Mouse (Mus musculus): Measurements from ENCODE around the gene Vangl1.
"Not testable (repeated sequence)": the region's sequence is repeated elsewhere in the genome, so short reads cannot be mapped to it uniquely, and the experiment has no call there.

Gene Vangl1

DNA sequence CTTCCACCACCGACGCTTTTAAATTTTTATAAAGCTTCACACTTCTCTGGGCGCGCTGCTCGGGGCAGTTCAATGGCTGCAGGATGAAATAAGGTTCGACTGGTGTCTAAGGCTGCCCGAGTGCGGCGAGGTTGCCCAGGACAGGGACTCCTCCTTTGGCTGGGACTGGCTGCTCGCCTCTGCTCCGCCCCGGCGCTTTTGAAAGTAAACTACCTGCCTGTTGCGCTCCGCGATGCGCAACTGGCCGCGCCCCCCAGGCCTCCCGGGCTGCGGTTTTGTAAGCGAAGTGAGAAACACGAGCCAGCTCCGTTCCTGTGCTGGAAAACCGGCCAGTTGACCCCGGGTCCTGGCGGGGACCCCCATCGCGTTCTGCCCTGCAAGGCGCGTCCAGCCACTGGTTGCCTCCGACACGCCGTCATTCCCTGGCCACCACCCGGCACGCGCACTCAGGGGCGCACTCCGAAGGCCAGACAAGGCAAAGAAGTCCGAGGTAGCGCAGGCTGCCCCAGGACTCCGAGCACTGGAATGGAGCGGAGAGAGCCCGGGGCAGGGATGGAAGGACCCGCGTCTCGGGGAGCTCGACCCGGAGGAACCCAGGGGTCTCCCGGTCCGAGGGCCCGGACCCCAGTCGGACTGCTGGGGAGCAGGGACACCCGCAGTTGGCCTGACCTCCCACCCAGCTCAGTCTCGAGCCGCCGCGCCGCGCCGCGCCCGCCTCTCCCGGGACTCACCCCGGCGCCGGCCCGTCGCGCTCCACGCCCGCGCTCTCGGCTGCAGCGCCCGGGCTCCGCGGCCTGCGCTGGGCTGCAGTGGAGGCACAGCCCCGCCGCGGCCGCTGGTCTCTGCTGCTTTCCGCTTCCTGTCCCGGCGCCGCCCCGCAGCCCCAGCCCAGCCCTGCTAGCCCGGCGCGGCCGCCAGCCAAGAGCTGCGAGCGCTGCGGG is at the start of gene Vangl1:
Gene Vangl1 (minus strand): TSS at position 913 of the 941 bp plus-strand sequence.
- DNase-seq (ENCODE audit: low read depth, low spot score), result no peak

DNA sequence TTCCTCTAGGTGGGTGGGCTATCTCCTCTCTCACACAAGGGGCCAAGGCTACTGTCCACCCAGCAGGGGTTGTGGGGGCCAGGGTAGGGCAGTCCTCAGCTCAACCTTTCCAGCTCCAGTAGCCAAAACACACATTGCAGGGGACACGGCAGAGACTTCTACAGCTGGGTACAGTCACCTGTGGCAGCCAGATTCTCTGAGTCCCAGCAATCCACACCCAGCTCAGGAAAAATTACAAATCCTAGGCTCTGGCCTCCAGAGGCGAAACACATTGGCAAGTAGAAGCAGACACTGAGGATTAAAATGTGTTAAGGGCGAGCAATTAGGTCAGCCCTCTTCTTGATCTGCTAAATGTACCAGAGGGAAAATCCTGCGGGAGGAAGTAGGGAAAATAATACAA is 49.1 kb upstream of the Vangl1 start:
- no peak for DNase-seq (ENCODE audit: low read depth, low spot score)

DNA sequence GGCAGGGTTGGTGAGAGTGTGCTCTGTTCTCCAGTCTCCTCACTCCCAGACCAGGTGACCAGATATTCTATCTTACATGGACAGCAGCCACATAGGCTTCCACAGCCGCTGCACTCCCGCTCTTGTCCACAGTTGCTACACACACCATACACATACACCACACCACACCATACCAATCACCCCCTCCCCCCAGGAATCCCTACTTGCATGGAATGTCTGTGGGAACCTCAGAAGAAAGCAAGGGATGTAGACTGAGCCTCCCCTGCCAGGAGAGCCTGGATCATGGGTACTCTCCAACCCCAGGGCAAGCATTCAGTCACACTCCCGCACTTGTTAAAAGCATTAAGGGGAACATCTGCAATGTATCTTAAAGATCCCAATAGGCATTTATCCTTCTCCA is 48.4 kb upstream of the Vangl1 start:
- DNase-seq (ENCODE audit: low read depth, low spot score), result no peak

DNA sequence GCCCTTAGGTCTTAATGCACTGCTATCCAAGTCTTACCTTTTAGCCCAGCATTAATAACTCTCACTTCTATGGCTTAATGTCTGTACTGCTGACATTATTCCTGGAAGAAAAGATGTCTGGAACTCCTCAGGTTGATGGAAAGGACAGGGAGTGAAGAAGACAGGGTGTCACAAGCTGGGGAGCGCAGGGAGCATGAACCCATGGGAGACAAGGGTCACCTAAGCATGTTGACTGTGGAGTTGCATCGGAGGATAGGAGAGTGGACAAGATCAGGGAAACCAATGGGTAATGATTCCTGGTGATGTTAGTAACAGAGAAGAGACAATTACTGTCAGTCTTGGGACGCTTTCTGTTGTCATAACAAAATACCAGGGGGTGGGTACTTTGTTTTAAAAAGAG is 46.4 kb upstream of the Vangl1 start:
- no peak for DNase-seq (ENCODE audit: low read depth, low spot score)

DNA sequence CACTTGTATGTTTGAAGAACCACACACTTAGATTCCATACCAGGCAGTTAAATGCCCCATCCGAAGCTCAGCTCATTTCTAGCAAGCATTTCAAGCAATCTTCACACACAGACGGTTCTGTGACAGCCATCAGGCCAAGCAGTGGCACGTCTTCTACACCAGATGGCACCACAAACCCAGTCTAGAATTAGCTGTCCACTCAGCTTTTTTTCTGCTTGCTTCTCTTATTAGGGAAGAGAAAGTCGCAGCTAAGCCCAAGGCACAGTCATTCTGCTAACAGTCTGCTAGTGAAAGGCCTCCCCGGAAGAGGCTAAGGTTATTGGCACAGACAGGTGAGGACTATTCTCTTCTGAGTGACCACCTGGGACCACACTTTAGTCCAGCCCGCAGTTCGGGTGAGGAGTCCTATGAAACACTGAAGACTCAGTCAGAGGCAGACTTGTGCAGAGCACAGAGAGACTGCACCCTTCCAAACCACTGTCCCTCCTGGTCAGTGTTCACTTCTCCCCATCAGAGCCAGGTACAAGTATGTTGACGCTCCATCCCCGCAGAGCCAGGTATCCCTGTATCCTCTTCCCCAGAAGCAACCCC is 45.0 kb upstream of the Vangl1 start:
- DNase-seq (ENCODE audit: low read depth, low spot score), result peak; percentile 38

DNA sequence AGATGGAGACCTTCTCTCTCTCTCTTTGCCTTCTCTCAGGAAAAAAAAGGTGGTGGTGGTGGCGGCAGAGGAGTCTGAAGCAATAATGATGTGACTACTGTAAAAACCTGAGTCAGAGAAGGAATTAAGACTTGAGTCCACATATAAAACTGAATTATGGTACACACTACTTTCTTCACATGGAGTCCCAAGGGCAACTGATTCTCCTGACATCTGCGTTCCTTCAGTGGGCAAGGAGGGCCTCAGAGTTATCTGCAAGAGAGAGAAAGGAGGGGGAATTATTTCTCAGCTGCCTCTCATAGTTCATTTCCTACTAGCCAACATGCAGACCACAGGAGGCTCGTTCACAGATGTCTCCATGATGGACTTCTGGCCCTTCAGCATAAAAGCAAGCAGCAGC is 40.1 kb upstream of the Vangl1 start:
- DNase-seq (ENCODE audit: low read depth, low spot score), result no peak

DNA sequence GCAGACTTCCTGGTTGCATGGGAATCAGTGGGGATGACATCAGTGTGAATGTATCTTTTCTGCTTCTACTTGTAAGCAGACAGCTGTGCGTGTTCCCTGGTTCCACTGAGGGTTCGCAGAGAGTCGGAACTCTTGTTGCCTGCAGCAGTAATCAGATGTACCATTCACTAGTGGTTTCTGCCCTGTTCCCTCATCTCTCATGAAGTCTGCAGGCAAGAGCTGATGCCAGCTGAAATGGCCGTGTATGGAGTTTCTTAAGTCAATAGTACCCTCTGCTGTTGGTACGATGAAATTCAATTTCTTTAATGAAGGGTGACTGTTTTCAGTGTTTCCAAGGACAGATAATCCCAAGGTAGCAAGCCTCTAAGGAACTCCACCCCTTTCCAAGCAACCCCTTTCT is 38.4 kb upstream of the Vangl1 start:
- peak; percentile 44 for DNase-seq (ENCODE audit: low read depth, low spot score)

DNA sequence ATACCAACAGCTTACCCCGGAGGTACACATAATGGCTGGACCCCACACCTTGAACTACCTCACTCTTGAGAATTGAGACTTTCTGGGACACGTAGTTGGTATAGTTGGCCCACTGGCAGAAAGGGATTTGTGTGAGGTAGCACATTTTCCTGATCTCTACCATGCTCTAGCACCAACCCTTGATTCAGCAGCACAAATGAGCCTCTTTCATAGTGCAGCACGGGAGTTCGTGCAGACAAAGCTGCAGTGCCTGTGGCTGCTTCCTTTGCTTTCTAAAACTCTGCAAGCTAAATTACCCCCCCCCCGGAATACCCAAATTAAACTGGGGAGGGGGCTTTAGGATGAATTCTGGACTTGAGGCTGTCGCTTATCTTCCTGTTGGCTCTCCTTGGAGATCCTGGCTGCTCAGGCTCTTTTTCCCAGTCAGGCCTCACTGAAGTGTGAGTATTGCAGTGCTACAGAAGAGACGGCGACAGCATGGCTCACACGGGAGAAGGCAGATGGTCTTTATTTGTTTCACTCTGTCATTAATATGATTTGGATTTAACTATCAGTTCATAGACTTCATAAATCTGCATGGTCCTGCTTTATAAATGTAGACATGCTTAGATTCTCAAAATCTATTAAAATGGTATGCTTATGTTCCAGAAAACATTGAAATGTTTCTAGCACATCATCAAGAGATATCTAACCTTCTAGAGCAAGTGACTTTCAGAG is 27.1 kb upstream of the Vangl1 start:
- DNase-seq (ENCODE audit: low read depth, low spot score), result no peak

DNA sequence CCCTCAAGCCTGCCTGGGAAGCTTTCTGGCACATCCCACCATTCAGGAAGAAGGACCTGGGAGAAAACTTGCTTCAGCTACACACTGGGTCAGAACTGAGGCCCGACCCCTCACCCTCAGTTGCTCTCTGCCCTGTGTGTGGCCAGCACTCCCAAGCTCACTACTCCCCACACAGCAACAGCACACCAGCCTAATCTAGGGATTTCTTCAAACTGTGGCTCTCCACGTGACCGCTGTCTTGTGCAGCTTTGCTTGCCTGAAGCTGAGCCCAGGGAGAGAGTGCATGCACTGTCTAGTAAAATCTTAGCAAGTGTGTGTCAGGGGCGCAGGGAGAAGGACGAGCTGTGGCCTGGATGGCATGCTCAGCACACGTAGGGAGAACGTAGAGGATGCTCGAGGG is 18.3 kb upstream of the Vangl1 start:
- DNase-seq (ENCODE audit: low read depth, low spot score), result no peak

DNA sequence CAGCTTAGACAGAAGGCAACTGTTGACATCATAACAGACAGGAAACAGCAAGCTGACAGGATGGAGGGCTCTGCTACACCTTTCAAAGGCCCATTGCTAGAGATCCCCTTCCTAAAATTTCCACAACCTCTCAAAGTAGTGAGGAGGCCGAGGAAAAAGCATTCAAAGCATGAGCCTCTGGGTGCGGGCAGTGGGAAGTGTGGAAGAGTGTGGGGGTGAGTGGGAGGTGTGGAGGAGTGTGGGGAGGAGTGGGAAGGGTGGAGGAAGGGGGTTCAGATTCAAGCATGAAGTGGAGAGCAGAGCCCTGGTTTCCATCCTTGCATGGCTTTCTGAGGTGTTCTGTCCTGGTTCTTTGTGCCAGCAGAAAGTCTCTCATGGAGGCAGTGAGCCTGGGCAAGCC is 13.8 kb upstream of the Vangl1 start:
- no peak for DNase-seq (ENCODE audit: low read depth, low spot score)

DNA sequence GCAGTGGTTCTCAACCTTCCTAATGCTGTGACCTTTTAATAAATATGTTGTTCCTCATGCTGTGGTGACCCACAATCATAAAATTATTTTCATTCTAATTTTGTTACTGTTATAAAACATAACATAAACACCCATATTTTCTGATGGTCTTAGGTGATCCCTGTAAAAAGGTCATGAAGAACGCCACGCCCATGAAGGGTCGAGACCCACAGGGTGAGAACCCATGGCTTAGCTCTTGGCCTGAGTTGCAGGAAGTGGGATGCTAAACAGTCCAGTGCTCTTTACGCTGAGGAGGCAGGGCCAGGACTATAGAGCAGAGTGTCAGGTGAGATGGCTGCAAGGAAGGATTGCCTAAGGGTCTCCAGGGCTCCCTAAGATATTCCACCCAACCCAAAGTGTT is 10.2 kb upstream of the Vangl1 start:
- no peak for DNase-seq (ENCODE audit: low read depth, low spot score)

DNA sequence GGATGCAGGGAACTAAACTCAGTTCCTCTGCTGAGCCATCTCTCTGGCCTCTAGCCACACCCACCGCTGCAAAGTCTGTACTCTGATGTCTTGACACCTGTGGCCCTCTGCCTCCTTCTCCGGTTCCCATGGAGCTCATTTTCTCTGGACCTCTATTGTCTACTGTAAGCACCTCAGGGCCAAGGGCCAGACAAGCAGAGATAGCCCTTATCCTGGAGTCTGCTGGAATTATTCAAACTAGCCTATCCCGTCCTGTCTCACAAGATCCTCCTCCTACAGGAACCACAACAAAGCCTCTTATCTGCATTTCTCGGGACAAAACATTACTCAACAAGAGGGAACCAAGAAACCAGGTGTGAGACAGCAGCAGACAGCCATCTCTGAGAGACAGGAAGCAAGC is 9.8 kb upstream of the Vangl1 start:
- no peak for DNase-seq (ENCODE audit: low read depth, low spot score)

DNA sequence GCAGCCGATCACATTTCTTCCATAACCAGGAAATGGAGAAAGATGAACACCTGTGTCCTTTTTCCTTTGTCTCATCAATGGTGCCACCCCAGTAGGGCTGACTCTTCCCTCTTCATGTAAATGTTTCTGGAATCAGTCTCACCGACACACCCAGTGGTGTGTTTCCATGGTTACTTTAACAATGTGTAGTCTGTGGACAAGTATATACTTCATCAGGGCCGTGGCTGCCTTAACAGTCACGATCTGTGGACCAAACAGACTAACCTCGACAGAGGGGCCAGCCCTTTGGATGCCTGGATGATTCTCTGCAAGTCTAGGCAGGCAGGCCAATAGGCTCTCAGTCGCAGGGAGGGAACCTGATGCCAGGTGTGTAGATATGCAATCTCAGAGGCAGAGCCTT is 8.4 kb upstream of the Vangl1 start:
- DNase-seq (ENCODE audit: low read depth, low spot score), result no peak

DNA sequence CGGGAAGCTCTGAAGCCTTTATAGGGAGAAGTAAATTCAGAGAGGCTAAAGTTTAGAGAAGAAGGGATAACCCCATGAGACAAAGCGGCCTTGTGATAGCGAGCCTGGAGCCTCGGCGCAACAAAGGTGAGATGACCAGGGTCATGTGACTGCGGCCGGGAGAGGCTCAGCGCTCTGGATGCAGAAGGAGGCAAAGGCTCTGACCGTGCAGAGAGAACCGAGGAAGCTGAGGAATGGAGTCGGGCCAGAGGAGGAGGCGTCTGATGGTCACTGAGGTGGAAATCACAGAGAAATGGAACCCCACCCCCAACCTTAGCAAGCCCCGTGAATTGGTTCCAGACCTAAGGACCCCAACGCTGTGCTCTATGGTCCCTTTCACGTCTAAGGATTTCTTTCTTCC is 7.8 kb upstream of the Vangl1 start:
- DNase-seq (ENCODE audit: low read depth, low spot score), result no peak

DNA sequence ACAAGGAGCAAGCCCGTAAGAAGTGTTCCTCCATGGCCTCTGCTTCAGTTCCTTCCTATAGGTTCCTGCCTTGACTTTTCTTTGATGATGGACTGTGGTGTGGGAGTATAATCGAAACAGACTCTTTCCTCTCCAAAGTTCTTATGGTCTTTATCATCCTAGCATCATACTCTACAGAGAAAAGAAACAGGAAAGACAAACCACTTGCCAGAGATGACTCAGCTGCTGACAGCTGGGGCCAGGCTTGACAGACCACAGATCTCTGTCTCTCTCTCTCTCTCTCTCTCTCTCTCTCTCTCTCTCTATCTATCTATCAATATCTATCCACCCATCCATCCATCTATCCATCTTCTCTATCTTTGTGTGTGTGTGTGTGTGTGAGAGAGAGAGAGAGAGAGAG is 6.8 kb upstream of the Vangl1 start:
- no peak for DNase-seq (ENCODE audit: low read depth, low spot score)

DNA sequence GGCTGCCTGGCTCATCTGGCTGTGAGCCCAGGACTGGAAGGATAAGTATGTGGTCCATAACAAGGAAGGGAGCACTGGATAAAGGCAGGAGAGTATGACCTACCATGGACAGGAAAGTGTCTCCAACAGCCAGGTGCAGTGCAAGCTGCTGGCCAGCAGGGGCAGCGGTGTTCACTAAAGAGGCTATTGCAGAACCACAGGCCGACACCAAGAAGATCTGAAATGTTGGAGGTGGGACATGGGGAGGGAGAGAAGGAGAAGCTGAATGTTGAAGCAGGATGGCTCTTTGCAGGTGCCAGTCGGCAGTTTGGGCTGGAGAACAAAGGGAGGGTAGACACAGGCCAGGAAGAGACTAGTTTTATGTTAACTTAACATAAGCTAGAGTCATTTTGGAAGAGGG is 6.3 kb upstream of the Vangl1 start:
- DNase-seq (ENCODE audit: low read depth, low spot score), result no peak

DNA sequence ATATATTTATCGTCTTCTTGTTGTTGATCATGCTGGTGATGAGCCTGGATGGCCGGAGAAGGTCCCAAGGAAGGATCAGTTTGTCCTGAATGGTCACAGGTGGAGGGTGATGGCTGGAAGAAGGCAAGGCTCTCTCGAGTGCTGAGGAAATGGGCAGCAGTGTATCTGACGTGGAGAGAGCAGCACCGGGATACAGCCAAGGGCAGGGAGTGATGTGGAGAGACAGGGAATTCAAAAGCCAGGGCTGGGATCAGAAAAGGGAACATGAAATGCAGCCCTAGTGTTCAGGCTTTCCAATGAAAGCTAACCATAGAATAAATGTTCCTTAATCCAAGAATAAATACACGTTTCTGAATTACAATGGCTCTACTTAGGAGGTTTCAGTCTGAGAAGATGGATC is 4.4 kb upstream of the Vangl1 start:
- no peak for DNase-seq (ENCODE audit: low read depth, low spot score)

DNA sequence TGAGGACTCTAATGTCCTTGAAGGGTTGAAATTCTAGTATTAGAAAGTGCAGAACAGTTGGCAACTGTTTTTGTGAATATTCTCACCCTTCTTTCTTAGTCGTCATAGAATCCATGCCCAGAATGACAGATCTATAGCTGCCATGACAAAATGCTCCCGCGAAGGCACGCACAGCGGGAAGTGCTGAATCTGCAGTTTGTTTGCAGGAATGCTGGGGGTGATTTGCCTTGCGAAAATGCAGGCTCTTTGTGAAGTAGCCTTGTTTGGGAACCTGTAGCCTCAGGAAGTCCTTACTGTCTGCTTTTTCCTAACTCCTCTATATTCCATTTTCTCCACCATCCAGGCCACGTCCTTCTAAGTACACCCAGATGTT is 951 bp upstream of the Vangl1 start:
- no peak for DNase-seq (ENCODE audit: low read depth, low spot score)

DNA sequence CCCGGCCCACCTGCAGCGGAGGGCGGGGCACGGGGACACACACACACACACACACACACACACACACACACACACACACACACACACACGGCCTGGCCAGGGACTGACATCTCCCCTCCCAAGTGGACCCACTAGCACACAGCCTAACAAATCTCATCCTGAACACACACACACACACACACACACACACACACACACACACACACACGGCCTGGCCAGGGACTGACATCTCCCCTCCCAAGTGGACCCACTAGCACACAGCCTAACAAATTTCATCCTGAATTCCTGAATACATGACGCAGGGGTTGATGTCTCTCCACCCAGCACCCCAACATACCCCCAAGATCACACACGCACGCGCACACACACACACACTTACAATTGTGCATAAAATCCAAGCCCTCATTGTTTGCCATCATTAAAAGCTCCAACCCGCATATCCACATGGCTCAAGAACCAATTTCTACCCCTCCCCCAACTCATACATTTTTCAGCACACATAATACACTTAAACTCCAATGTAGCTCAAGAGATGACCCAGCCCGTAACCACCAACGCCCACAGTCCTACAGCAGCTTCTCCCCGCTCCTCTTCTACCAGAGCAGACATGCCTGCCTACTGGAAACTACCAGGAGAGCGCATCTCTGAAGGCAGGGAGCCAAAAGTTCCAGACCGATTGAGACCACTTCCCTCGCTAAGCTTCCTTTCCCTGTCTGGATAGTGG is 403 bp upstream of the Vangl1 start:
- not testable (repeated sequence) for DNase-seq (ENCODE audit: low read depth, low spot score)

DNA sequence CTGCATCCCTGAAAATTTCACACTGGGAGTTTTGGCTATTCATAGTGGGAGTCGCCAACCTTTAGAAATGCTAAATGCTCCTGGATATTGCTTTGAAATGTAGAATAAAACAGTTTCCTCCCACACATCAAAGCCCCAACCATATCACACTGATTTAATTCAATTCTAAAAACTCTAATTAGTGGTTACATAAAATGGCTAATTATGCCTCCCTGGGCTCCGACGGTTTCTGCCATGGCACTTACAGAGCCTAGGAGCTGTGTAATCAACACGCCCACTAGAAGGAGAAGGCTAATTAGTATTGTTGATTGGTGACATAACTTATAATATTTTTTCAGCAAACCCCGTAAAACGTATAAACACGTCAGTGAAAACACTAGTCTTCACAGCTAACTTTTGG is 1.4 kb downstream of the Vangl1 start:
- no peak for DNase-seq (ENCODE audit: low read depth, low spot score)

DNA sequence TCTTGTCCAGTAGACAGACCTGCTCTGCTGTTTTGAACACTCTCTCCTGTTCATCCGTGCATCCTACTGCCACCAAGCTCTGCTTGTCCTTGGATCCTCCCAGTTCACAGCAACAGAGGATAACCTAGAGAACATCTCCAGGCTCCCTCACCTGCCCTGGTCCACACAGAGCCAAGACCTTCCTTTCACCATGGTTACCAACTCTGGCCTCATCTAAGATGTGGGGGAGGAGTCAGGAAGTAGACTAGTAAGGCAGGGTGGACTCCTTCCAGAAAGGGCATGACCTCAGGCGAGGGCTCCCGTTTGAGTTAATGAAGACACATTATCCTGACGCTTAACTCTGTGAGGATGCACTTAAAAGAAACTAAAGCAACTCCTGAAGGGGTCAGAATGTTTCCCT is 4.5 kb downstream of the Vangl1 start:
- no peak for DNase-seq (ENCODE audit: low read depth, low spot score)

DNA sequence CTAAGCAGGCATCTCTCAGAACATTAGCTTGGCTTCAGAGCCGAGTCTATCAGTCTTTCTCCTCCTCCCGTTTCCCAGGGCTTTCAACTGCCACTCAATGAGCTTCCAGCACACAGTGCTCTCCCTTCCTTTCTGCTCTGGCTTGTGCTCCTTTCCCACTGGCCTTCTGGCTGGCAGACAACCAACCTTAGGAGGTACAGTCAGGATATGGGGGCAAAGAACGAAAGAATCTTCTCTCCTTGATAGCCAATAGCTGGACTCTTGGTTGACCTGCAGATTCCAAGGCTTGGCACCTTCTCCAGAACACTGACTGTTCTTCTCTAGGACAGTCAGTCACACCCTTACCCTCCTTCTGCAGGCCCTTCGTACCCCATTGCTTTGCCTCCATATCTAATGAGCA is 5.3 kb downstream of the Vangl1 start:
- no peak for DNase-seq (ENCODE audit: low read depth, low spot score)

Measured in skeletal muscle tissue, adult 2 months (tissue).